Mouse (Mus musculus) G1E (cell line): Measurements from ENCODE around the gene Pola1.

ENCODE experiments used
- CTCF ChIP-seq: IDR thresholded peaks from 2 replicates; pipeline ENCODE4 v1.5.1; 2012; ENCODE audit warnings: low read depth, low read length, inconsistent platforms, mixed read lengths
- GATA2 ChIP-seq: IDR thresholded peaks from 2 replicates; pipeline ENCODE4 v1.6.1; 2012; ENCODE audit warnings: low read depth, low read length, inconsistent platforms, borderline replicate concordance
- POLR2AphosphoS5 ChIP-seq: IDR thresholded peaks from 2 replicates; pipeline ENCODE4 v1.6.1; 2012; ENCODE audit warnings: low read depth, low read length, inconsistent platforms; ENCODE audit not compliant: insufficient replicate concordance

- TF ChIP-seq CTCF, result no peak
- no peak for TF ChIP-seq POLR2AphosphoS5
- no peak for TF ChIP-seq GATA2
Measured at GRCm38 (mm10) chrX:93292031-93292430, 339.9 kb downstream of the Pola1 start.
